Mouse (Mus musculus) heart, adult 2 months (tissue): ENCODE data around the gene Eif3g. TPM values are rescaled to one million over a fixed set of nuclear protein-coding genes. Genes with fewer than 3 reads are reported as not detected.

Source experiments
- DNase-seq, 2 experiments: peaks; one replicate each; pipeline ENCODE4 v3.0.0; 2021
- H3K27ac ChIP-seq: fragments of 200-600 bp; 2 replicates; pipeline ENCODE4 v1.8.1; 2022
- H3K27me3 ChIP-seq: fragments of 200-500 bp; 2 replicates; pipeline ENCODE4 v1.6.1; 2012; ENCODE audit warnings: mild to moderate bottlenecking, low read length, inconsistent platforms, mixed read lengths; ENCODE audit not compliant: control insufficient read depth, insufficient read depth
- H3K36me3 ChIP-seq: fragments of 200-500 bp; 2 replicates; pipeline ENCODE4 v1.6.1; 2012; ENCODE audit warnings: low read length, inconsistent platforms; ENCODE audit not compliant: control insufficient read depth, insufficient read depth
- H3K4me1 ChIP-seq: fragments of 200-500 bp; 2 replicates; pipeline ENCODE4 v1.6.1; 2011; ENCODE audit warnings: low read length; ENCODE audit not compliant: control insufficient read depth, insufficient read depth
- H3K4me3 ChIP-seq: fragments of 200-600 bp; 2 replicates; pipeline ENCODE4 v1.8.1; 2022
- H3K79me2 ChIP-seq: fragments of 200-500 bp; replicated peaks from 2 replicates; pipeline ENCODE4 v1.6.1; 2012; ENCODE audit warnings: mild to moderate bottlenecking, inconsistent platforms, low read length, moderate library complexity, mixed read lengths; ENCODE audit not compliant: control insufficient read depth, insufficient read depth
- H3K9ac ChIP-seq: fragments of 200-500 bp; 2 replicates; pipeline ENCODE4 v1.6.1; 2012; ENCODE audit warnings: low read depth, mild to moderate bottlenecking, control low read depth, inconsistent platforms, low read length, mixed read lengths
- CTCF ChIP-seq: fragments of 200-600 bp; IDR thresholded peaks from 2 replicates; pipeline ENCODE4 v1.8.1; 2022; ENCODE audit warnings: antibody characterized with exemption, mild to moderate bottlenecking, moderate library complexity
- EP300 ChIP-seq: fragments of 200-500 bp; IDR thresholded peaks from 2 replicates; pipeline ENCODE4 v1.6.1; 2011; ENCODE audit warnings: low read depth, low read length, control low read depth; ENCODE audit not compliant: insufficient read depth
- POLR2A ChIP-seq: fragments of 200-500 bp; IDR thresholded peaks from 2 replicates; pipeline ENCODE4 v1.6.1; 2011; ENCODE audit warnings: mild to moderate bottlenecking, low read depth, low read length, control low read depth; ENCODE audit not compliant: insufficient read depth
- WGBS: fragments of 180-500 bp; shearing (Covaris S2); methylation state at CpG from one replicate; pipeline ENCODE4 v1.1.7; 2018; 5-methylcytosine and 5-hydroxymethylcytosine counted together
- intact Hi-C: fragments of 180-260 bp; cut with DNase I; formaldehyde crosslinking; loops from one replicate; pipeline ENCODE4 v1.15.1; 2025
- polyA plus RNA-seq: library from polyadenylated mRNA; depleted of rRNA; stranded (reverse); fragments of >200 nt; gene quantifications from 2 replicates; pipeline ENCODE4 v1.2.3, GENCODE M21; 2012
- total RNA-seq, 2 experiments: library from RNA; stranded (reverse); gene quantifications; 2 replicates each; pipeline ENCODE4 v1.2.3; 2021

The Eif3g gene
- total and polyA plus RNA-seq, 3 experiments: 69.6 to 113 (median 101) TPM

GRCm38 (mm10) chr9:20887191-20887590, 11.2 kb downstream of the Eif3g start:
- WGBS: 83% methylated on average over 6 of the region's 6 CpGs
- Histone ChIP-seq H3K27ac (peak overlapping the region; percentile 98), H3K27me3 (no peaks in the 10 kb centered on the region), H3K79me2 (no peaks in the 10 kb centered on the region), H3K9ac (no peak overlapping the region), H3K4me1 (no peaks in the 10 kb centered on the region), H3K4me3 (no peak overlapping the region), H3K36me3 (no peaks in the 10 kb centered on the region)
- intact Hi-C loops: loop anchor here (1.0 kb wide), 1 partner anchor 8 kb away; the partner anchor contains the start of gene Angptl6
- no peak for DNase-seq
- TF ChIP-seq CTCF (no peak), POLR2A (no peak), EP300 (no peak)

- Histone ChIP-seq H3K79me2 (no peaks in the 10 kb centered on the region), H3K27me3 (no peaks in the 10 kb centered on the region), H3K9ac (no peak overlapping the region), H3K36me3 (no peaks in the 10 kb centered on the region), H3K4me3 (no peak overlapping the region), H3K27ac (no peak overlapping the region), H3K4me1 (no peaks in the 10 kb centered on the region)
- TF ChIP-seq CTCF (no peak), EP300 (no peak), POLR2A (no peak)
- intact Hi-C loops: no loop called here
- WGBS: 94% methylated on average over 2 of the region's 2 CpGs
- no peak for DNase-seq
Observed at GRCm38 (mm10) chr9:20886563-20886962, 11.9 kb downstream of the Eif3g start.

GRCm38 (mm10) chr9:20879097-20879792, 19.2 kb downstream of the Eif3g start, which contains the start of gene Angptl6:
Angptl6 (minus strand) TSS chr9:20879727.
- no peaks in the 10 kb centered on the region for H3K79me2 ChIP-seq
- peak within 1 kb of the TSS; percentile 73 for H3K9ac ChIP-seq
- H3K4me1 ChIP-seq: peaks cover 1% of the 10 kb centered on the region; the same call in 1 of the 2 replicates
- intact Hi-C loops: loop anchor here (1.0 kb wide), 2 partner anchors 8 to 19 kb away; partner anchors contain the start of gene Eif3g
- WGBS: 87% methylated on average over 13 of the region's 13 CpGs
- H3K4me3 ChIP-seq: peak within 1 kb of the TSS; percentile 59
- no peaks in the 10 kb centered on the region for H3K27me3 ChIP-seq
- DNase-seq: no peak
- peak within 1 kb of the TSS; percentile 97 for H3K27ac ChIP-seq
- no peaks in the 10 kb centered on the region for H3K36me3 ChIP-seq
- TF ChIP-seq EP300: no peak
- TF ChIP-seq CTCF: no peak
- TF ChIP-seq POLR2A: no peak

DNA sequence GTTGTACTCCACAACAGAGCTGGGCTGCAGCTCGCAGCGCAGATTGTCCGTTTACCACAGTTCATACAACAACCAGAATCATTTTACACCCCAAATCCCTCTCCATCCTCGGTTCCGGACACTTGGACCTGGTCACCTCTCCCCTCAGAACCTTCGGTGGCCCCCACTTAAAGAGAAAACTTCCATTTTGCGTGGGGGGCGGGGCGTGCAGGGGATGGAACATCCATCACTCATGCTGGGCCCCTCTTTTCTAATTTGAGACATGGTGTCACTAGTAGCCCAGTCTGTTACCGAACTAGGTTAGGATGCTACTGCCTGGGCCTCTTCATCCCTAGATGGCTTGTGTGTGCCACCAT, 19.7 kb downstream of the Eif3g start:
- Histone ChIP-seq H3K27me3 (no peaks in the 10 kb centered on the region), H3K9ac (peak overlapping the region; percentile 73), H3K36me3 (no peaks in the 10 kb centered on the region), H3K79me2 (no peaks in the 10 kb centered on the region), H3K4me3 (peak overlapping the region; percentile 59), H3K27ac (peak overlapping the region; percentile 97), H3K4me1 (peaks cover 1% of the 10 kb centered on the region; the same call in 1 of the 2 replicates)
- DNase-seq: no peak
- 14% methylated on average over 10 of the region's 10 CpGs for WGBS
- intact Hi-C loops: loop anchor here (1.0 kb wide), 2 partner anchors 9 to 20 kb away; partner anchors contain the start of gene Eif3g
- no peak for TF ChIP-seq EP300
- TF ChIP-seq POLR2A: no peak
- no peak for TF ChIP-seq CTCF

GRCm38 (mm10) chr9:20878041-20878709, 20.2 kb downstream of the Eif3g start:
- intact Hi-C loops: no loop called here
- WGBS: under 1% methylated on average over 69 of the region's 69 CpGs
- TF ChIP-seq CTCF (peak; percentile 90), POLR2A (peak; percentile 89), EP300 (peak; percentile 44; the same call in 1 of the 2 replicates)

More at GRCm38 (mm10) chr9:20878041-20878709, 20.2 kb downstream of the Eif3g start:
- peak overlapping the region; percentile 73 for H3K9ac ChIP-seq
- H3K4me1 ChIP-seq: peaks cover 1% of the 10 kb centered on the region; the same call in 1 of the 2 replicates
- H3K27me3 ChIP-seq: no peaks in the 10 kb centered on the region
- peak; percentile 100 for DNase-seq
- H3K4me3 ChIP-seq: peak overlapping the region; percentile 59
- H3K36me3 ChIP-seq: no peaks in the 10 kb centered on the region
- H3K27ac ChIP-seq: peak overlapping the region; percentile 97
- no peaks in the 10 kb centered on the region for H3K79me2 ChIP-seq
